Mouse (Mus musculus) liver, embryonic 14.5 days (tissue): ENCODE results near the gene Dcakd.

Experiments used
- CTCF ChIP-seq: IDR thresholded peaks from 2 replicates; pipeline ENCODE4 v1.5.1; 2016; ENCODE audit warnings: antibody characterized with exemption, low read depth, control low read depth
- EP300 ChIP-seq: IDR thresholded peaks from 2 replicates; pipeline ENCODE4 v1.6.1; 2016; ENCODE audit warnings: antibody characterized with exemption, low read depth

GRCm38 (mm10) chr11:102963855-102964546 is 64.1 kb downstream of the Dcakd start:
- TF ChIP-seq CTCF = no peak
- TF ChIP-seq EP300 = no peak
